Mouse (Mus musculus) forebrain, embryonic 11.5 days (tissue): ENCODE data around the gene Secisbp2l. TPM values are rescaled to one million over a fixed set of nuclear protein-coding genes. Genes with fewer than 3 reads are reported as not detected.

Experiments
- ATAC-seq: fragments of 200-750 bp; cut with Nextera tagmentation; replicated peaks from 2 replicates; pipeline ENCODE4 v1.8.0; 2017; ENCODE audit warnings: moderate TSS enrichment; ENCODE audit not compliant: low FRiP score
- DNase-seq: peaks from one replicate; pipeline ENCODE4 v3.0.0-alpha.2; 2017; ENCODE audit warnings: low spot score
- H3K27ac ChIP-seq: fragments of 300-500 bp; sonication (generic); 2 replicates; pipeline ENCODE4 v1.5.1; 2014; ENCODE audit warnings: low read depth, low read length
- H3K27me3 ChIP-seq: fragments of 300-500 bp; sonication (generic); 2 replicates; pipeline ENCODE4 v1.6.1; 2014; ENCODE audit warnings: mild to moderate bottlenecking, low read length, mixed read lengths; ENCODE audit not compliant: control insufficient read depth, insufficient read depth
- H3K36me3 ChIP-seq: fragments of 300-500 bp; sonication (generic); 2 replicates; pipeline ENCODE4 v1.6.1; 2014; ENCODE audit warnings: mild to moderate bottlenecking, low read length, moderate library complexity, mixed read lengths; ENCODE audit not compliant: control insufficient read depth, insufficient read depth
- H3K4me1 ChIP-seq: fragments of 300-500 bp; sonication (generic); replicated peaks from 2 replicates; pipeline ENCODE4 v1.6.1; 2014; ENCODE audit warnings: low read length, mixed read lengths; ENCODE audit not compliant: control insufficient read depth, insufficient read depth
- H3K4me2 ChIP-seq: fragments of 300-500 bp; sonication (generic); 2 replicates; pipeline ENCODE4 v1.6.1; 2014; ENCODE audit warnings: low read depth, mild to moderate bottlenecking, low read length, moderate library complexity, mixed read lengths; ENCODE audit not compliant: severe bottlenecking
- H3K4me3 ChIP-seq: fragments of 300-500 bp; sonication (generic); 2 replicates; pipeline ENCODE4 v1.5.1; 2014; ENCODE audit warnings: low read depth, low read length
- H3K9ac ChIP-seq: fragments of 300-500 bp; sonication (generic); 2 replicates; pipeline ENCODE4 v1.6.1; 2014; ENCODE audit warnings: low read length
- H3K9me3 ChIP-seq: fragments of 300-500 bp; sonication (generic); 2 replicates; pipeline ENCODE4 v1.6.1; 2016; ENCODE audit warnings: low read length, mixed read lengths; ENCODE audit not compliant: control insufficient read depth
- WGBS: fragments of 180-500 bp; shearing (Covaris S2); extraction: QIAGEN DNeasy Blood & Tissue Kit; methylation state at CpG from one replicate; pipeline ENCODE4 v1.1.7; 2014; 5-methylcytosine and 5-hydroxymethylcytosine counted together
- polyA plus RNA-seq: library from polyadenylated mRNA; unstranded; fragments of >200 nt; fragmentation: Nextera tagmentation; extraction: Ambion mirVana; gene quantifications from 2 replicates; pipeline ENCODE4 v1.2.1, GENCODE M21; 2014

The Secisbp2l gene
- polyA plus RNA-seq, 1 experiment from 2014 or later: 28.6 TPM

- H3K9me3 ChIP-seq: no peaks in the 10 kb centered on the region
- no peak for ATAC-seq
These were observed 19.3 kb upstream of the Secisbp2l start for GRCm38 (mm10) chr2:125801947-125802346.

GRCm38 (mm10) chr2:125801038-125801437 is 18.4 kb upstream of the Secisbp2l start:
- no peak overlapping the region for H3K9ac ChIP-seq
- H3K36me3 ChIP-seq: no peaks in the 10 kb centered on the region
- no peak overlapping the region for H3K4me3 ChIP-seq
- ATAC-seq: no peak
- H3K4me1 ChIP-seq: no peaks in the 10 kb centered on the region
- 77% methylated on average over 8 of the region's 8 CpGs for WGBS
- H3K27ac ChIP-seq: no peak overlapping the region
- H3K27me3 ChIP-seq: no peaks in the 10 kb centered on the region
- H3K9me3 ChIP-seq: no peaks in the 10 kb centered on the region
- no peak overlapping the region for H3K4me2 ChIP-seq
- no peak for DNase-seq

More at GRCm38 (mm10) chr2:125801947-125802346, 19.3 kb upstream of the Secisbp2l start:
- no peak overlapping the region for H3K27ac ChIP-seq
- H3K4me1 ChIP-seq: no peaks in the 10 kb centered on the region
- no peak overlapping the region for H3K4me3 ChIP-seq
- no peak overlapping the region for H3K9ac ChIP-seq
- H3K36me3 ChIP-seq: no peaks in the 10 kb centered on the region
- no peaks in the 10 kb centered on the region for H3K27me3 ChIP-seq
- DNase-seq: no peak
- WGBS: 82% methylated on average over 4 of the region's 4 CpGs
- no peak overlapping the region for H3K4me2 ChIP-seq

GRCm38 (mm10) chr2:125800428-125800827 is 17.8 kb upstream of the Secisbp2l start:
- H3K9me3 ChIP-seq: no peaks in the 10 kb centered on the region
- WGBS: 82% methylated on average over 4 of the region's 4 CpGs

GRCm38 (mm10) chr2:125797872-125798271 is 15.2 kb upstream of the Secisbp2l start:
- Histone ChIP-seq H3K4me2 (no peak overlapping the region), H3K27me3 (no peaks in the 10 kb centered on the region), H3K9ac (no peak overlapping the region), H3K27ac (no peak overlapping the region), H3K4me1 (no peaks in the 10 kb centered on the region), H3K9me3 (no peaks in the 10 kb centered on the region), H3K4me3 (no peak overlapping the region), H3K36me3 (no peaks in the 10 kb centered on the region)
- DNase-seq (no peak), ATAC-seq (no peak)

More at GRCm38 (mm10) chr2:125800428-125800827, 17.8 kb upstream of the Secisbp2l start:
- no peak overlapping the region for H3K4me3 ChIP-seq
- no peak for DNase-seq
- H3K4me2 ChIP-seq: no peak overlapping the region
- no peaks in the 10 kb centered on the region for H3K4me1 ChIP-seq
- no peak overlapping the region for H3K9ac ChIP-seq
- H3K36me3 ChIP-seq: no peaks in the 10 kb centered on the region
- no peak overlapping the region for H3K27ac ChIP-seq
- H3K27me3 ChIP-seq: no peaks in the 10 kb centered on the region
- ATAC-seq: no peak

- no peaks in the 10 kb centered on the region for H3K4me1 ChIP-seq
- H3K9ac ChIP-seq: no peak overlapping the region
- H3K4me3 ChIP-seq: no peak overlapping the region
- no peak overlapping the region for H3K27ac ChIP-seq
- no peaks in the 10 kb centered on the region for H3K36me3 ChIP-seq
- no peak for DNase-seq
- H3K9me3 ChIP-seq: no peaks in the 10 kb centered on the region
- no peaks in the 10 kb centered on the region for H3K27me3 ChIP-seq
- no peak for ATAC-seq
- no peak overlapping the region for H3K4me2 ChIP-seq
- 83% methylated on average over 2 of the region's 2 CpGs for WGBS
These were observed 12.4 kb upstream of the Secisbp2l start for GRCm38 (mm10) chr2:125795118-125795517.

GRCm38 (mm10) chr2:125794166-125794565 is 11.5 kb upstream of the Secisbp2l start:
- H3K9ac ChIP-seq: no peak overlapping the region
- WGBS: 91% methylated on average over 2 of the region's 2 CpGs
- H3K9me3 ChIP-seq: no peaks in the 10 kb centered on the region
- ATAC-seq (no peak), DNase-seq (no peak)
- no peaks in the 10 kb centered on the region for H3K36me3 ChIP-seq
- H3K4me1 ChIP-seq: no peaks in the 10 kb centered on the region
- no peak overlapping the region for H3K4me2 ChIP-seq
- H3K27me3 ChIP-seq: no peaks in the 10 kb centered on the region
- no peak overlapping the region for H3K4me3 ChIP-seq
- H3K27ac ChIP-seq: no peak overlapping the region

GRCm38 (mm10) chr2:125792879-125793261 is 10.2 kb upstream of the Secisbp2l start:
- Histone ChIP-seq H3K9ac (no peak overlapping the region), H3K4me2 (no peak overlapping the region), H3K4me1 (no peaks in the 10 kb centered on the region), H3K27ac (no peak overlapping the region), H3K27me3 (no peaks in the 10 kb centered on the region), H3K4me3 (no peak overlapping the region), H3K36me3 (no peaks in the 10 kb centered on the region), H3K9me3 (no peaks in the 10 kb centered on the region)
- ATAC-seq: no peak
- 91% methylated on average over 11 of the region's 11 CpGs for WGBS
- no peak for DNase-seq

- Histone ChIP-seq H3K4me1 (no peaks in the 10 kb centered on the region), H3K27me3 (no peaks in the 10 kb centered on the region), H3K27ac (no peak overlapping the region), H3K4me2 (no peak overlapping the region), H3K4me3 (no peak overlapping the region), H3K9me3 (no peaks in the 10 kb centered on the region), H3K9ac (no peak overlapping the region), H3K36me3 (no peaks in the 10 kb centered on the region)
- DNase-seq (no peak), ATAC-seq (no peak)
- 83% methylated on average over 2 of the region's 2 CpGs for WGBS
These were observed 9.6 kb upstream of the Secisbp2l start for GRCm38 (mm10) chr2:125792144-125792878.

- no peak overlapping the region for H3K27ac ChIP-seq
- no peaks in the 10 kb centered on the region for H3K4me1 ChIP-seq
- no peaks in the 10 kb centered on the region for H3K27me3 ChIP-seq
- ATAC-seq (no peak), DNase-seq (no peak)
- no peaks in the 10 kb centered on the region for H3K36me3 ChIP-seq
- H3K4me3 ChIP-seq: no peak overlapping the region
- WGBS: 74% methylated on average over 7 of the region's 7 CpGs
- H3K9me3 ChIP-seq: no peaks in the 10 kb centered on the region
- H3K4me2 ChIP-seq: no peak overlapping the region
- no peak overlapping the region for H3K9ac ChIP-seq
These were observed 8.8 kb upstream of the Secisbp2l start for GRCm38 (mm10) chr2:125791485-125791885.
